Mouse (Mus musculus) mouse embryonic stem cell (cell line): ENCODE measurements around the gene Olfr525.

ENCODE experiments used
- in situ Hi-C, 2 experiments: fragments of 300-500 bp; cut with MboI; formaldehyde crosslinking; loops; 1 replicate in 1 of 2; 3 replicates in 1 of 2; pipeline ENCODE4 v1.14.3; 2019 to 2020; ENCODE audit warnings: low sequenced_read_pairs in 2 of 2, low pct_unique_long_range_greater_than_20kb in 1 of 2, mixed read lengths in 1 of 2; ENCODE audit not compliant: unreplicated experiment in 1 of 2

The Olfr525 gene

DNA sequence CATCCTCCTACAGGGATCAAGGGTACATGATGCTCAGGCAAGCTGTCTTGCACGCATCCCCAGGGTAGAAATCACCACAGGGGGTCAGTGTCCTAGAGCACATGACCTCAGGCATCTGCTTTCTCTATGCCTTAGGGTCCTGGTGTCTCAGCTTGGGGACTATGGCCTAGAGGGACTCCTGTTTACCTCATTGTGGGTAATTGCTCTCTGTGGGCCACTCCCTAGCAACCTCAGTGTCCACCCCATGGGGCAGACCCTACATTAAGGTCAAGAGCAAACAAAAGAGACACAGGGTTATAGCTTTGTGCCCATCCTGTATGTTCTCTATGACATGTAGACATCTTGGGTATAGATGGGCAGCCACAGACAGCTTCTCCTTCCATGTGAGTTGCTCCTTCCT is at the start of gene Olfr525:
Gene Olfr525 (plus strand): TSS at position 301 of the 400 bp plus-strand sequence.
- in situ Hi-C loops: no loop called here

DNA sequence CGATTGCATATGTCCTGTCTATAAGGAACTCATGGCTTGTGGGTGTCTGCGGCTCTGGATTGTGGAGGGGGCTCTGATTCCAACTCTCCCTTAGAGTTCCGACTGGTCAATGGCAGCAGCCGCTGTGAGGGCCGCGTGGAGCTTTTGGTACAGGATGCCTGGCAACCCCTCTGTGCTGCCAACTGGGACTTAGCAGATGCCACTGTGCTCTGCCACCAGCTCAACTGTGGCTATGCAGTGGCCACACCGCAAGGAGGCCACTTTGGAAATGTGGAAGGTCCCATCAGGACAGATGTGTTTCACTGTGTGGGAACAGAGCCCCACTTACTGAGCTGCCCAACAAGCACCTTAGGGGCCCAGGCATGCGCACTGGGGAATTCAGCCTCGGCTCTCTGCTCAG is 24.9 kb upstream of the Olfr525 start:
- in situ Hi-C loops: no loop called here

DNA sequence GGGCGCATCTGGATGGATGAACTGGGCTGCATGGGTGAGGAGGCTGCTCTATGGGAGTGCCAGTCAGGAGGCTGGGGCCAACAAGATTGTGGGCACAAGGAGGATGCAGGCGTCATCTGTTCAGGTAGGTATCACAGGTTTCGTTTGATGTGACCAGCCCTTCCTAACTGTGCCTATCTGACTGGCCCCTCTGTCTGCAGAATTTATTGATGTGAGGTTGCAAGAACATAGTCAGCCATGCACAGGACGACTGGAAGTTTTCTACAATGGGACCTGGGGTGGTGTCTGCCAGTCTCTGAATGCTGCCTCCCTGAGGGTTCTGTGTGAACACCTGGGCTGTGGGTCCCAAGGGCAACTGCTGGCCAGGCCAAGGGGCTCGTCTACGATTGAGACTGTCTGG is 23.8 kb upstream of the Olfr525 start:
- in situ Hi-C loops: no loop called here

DNA sequence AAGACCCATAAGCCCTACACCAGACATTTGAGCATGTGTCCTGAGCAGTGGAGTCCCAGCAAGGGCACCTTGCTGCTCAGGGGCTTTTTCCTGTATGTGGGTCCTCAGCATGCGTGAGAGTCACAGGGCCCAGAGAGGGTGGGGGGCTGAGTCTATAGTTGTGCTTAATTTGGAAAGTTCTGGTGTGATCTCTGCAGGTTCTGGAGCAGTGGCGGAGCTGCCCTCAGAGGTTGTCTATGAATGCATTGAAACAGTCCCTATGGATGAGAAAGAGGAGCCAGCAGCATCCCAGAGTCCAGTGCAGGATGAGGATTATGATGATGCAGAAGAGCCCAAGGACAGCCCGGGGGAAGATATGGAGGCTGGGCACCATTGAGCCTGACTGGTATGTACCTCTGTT is 21.2 kb upstream of the Olfr525 start:
- in situ Hi-C loops: no loop called here

DNA sequence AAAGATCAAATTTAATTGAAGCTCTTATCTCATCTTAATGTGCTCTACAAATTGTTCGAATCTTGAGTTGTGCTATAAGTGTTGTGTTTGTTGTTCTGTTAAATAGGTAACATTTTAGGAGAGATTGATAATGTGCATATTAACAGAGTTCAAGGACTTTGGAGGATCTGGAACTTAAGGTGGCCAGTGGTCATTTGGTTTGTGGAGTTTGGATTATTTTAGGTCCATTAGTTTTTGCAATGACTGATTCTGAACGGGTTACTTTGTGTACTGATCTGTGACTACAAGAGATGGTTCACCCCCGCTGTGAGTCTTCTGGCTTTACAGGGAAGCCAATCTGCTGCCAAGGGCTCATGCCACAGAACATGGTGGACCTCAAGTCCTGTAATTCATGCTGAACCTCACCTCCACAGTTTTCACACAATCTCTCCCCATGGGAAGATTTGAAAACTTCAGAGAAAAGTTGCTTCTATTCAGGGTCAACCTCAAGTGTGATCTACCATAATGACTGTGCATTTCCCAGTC is 735 bp upstream of the Olfr525 start:
- in situ Hi-C loops: no loop called here

DNA sequence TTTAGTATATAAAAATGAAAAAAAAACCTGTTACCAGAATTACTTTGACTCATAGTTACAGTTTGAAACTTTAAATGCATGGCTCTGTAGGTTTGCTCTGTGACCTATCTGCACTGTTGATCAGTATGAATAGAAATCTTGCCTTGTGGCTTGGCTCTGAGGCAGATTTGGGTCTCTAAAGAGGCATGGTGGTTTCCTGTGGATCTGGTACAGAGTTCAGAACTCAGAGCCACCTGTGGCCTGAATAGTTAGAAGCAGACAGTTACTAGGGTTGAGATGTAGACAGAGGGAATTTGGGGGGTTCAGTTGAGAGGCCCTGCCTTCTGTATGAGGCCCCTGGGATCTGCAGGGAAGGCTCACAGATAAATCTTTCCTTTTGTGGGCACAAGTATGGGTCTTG is 477 bp downstream of the Olfr525 start:
- in situ Hi-C loops: no loop called here

DNA sequence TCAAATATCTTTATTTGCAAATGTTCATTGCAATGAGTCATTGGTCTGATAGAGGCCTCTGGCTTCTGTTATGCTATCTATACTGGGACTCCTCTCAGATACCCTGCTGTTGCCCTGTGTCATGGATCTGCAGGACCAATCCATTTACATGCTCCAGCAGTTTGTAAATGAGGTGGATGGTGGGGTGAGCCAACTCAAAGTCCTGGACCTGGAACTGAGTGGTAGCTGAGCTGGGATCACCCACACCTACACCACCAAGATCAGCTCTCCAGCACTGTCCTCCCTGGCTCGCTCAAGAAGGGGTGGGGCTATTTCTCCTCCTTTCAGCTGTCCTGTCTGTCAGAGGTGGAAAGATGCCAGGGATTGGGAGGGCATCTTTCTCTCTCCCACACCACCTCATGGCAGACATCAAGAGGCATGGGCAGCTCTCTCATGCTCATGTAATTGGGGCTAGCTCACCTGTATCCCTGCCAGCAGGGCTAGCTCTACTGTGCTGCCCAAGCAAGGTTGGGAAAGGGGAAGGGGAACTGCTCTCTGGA is 9.2 kb downstream of the Olfr525 start:
- in situ Hi-C loops: no loop called here

DNA sequence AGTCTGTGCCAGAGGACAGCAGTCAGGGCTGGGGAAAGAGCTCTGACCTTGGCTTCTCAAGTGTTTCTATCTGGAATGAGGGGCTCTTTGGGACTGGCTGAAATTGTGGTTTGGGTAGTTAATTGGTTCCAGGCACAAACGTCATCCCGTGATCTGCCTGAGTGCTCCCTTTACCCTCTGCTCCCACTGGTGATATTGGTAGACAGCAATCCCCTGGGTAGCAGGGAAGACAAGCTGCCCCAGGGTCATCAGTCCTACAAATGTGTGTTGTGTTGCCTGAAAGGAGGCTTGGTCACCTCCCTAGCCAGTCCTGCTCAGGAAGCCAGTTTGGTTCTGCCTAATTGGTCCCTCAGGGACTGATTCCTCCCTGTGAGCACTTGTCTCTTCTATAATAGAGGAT is 13.1 kb downstream of the Olfr525 start, which contains the start of gene Olfr527:
Gene Olfr527 (plus strand): TSS at position 301 of the 400 bp plus-strand sequence.
- in situ Hi-C loops: no loop called here

DNA sequence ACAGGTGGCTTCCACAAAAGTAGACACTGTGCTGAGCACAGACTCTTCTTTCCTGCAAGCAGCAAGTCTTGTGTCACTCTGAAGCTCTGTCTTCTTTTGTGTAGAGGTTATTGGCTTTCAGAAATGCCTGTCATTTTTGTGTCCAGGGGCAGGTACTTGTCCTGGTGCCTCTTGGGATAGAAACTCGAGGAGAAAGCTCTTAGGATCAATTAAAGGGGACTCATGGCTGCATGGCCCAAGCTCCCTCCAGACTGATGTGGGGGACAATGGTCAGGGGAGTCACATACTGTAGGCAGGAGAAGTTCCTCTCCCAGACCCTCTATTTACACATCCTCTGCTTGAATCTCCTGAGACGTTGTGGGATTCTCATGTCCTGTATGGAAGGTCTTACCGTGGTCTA is 40.9 kb downstream of the Olfr525 start, which contains the start of gene Olfr60:
Gene Olfr60 (minus strand): TSS at position 101 of the 400 bp plus-strand sequence.
- in situ Hi-C loops: no loop called here

DNA sequence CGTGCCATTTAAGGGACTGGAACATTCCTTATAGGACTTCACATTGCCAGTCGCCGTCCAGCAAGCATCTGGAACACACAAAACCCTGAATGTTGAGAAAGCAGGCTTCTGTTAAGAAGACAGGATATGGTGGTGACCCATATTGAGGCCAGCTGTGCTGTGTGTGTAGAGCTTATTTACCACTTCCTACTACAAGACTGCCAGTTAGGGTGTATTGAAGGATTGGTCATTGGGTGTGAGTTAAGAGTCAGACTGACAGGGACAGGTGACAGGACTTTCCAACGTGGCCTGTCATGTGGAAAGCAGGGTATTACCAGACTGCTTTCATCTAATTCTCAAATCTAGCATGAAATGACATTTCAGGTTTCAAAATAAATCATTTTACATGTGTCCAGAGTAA is 53.6 kb downstream of the Olfr525 start:
- in situ Hi-C loops: no loop called here

DNA sequence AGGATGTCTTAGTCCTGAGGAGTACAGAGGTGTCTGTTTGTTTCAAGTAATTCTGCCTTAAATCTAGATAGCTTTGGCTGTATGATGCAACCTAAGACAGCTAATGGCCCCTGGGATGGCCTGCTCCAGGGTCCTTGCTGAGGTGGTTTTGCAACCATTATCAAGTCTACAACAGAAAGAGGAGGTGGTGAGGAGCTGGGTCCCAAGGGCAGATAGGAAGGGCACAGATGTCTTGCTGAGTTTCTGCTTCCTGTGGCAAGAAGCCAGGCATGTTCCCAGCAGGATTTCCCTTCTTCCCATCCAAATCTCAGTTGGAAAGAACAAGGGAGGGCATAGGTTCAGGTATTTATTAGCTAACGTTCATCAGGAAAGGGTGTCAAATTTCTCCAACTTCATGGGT is 55.6 kb downstream of the Olfr525 start, which contains the start of gene Olfr530:
Gene Olfr530 (minus strand): TSS at position 101 of the 400 bp plus-strand sequence.
- in situ Hi-C loops: no loop called here

DNA sequence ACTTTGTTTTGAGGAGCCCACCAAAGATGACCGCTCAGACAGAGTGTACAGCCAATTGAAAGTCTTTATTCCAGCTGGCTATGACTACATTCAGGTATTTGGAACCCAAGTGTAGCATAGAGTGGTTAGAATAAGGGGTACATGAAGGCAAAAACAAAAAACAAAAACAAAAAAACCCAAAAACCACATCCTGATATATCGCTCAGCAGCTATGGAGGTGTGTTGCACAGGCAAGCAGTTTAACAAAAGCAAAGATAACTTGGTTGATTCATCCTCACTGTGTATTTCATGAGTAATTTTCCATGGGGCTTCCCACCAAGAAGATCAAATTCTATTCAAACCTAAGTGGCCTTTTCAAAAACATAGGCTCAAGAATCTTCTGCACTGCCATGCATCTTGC is 56.3 kb downstream of the Olfr525 start:
- in situ Hi-C loops: no loop called here
